Mouse (Mus musculus) limb, embryonic 10.5 days (tissue): Measurements from ENCODE around the gene Mybphl. TPM values are rescaled to one million over a fixed set of nuclear protein-coding genes. Genes with fewer than 3 reads are reported as not detected.

Source experiments
- DNase-seq: peaks from one replicate; pipeline ENCODE4 v3.0.0-alpha.2; 2017; ENCODE audit warnings: low spot score
- H3K27ac ChIP-seq: fragments of 300-500 bp; sonication (generic); 2 replicates; pipeline ENCODE4 v1.5.1; 2016; ENCODE audit warnings: mild to moderate bottlenecking
- H3K27me3 ChIP-seq: fragments of 300-500 bp; sonication (generic); 2 replicates; pipeline ENCODE4 v1.6.1; 2016; ENCODE audit warnings: low read depth, mild to moderate bottlenecking; ENCODE audit not compliant: poor library complexity, severe bottlenecking
- H3K36me3 ChIP-seq: fragments of 300-500 bp; sonication (generic); 2 replicates; pipeline ENCODE4 v1.6.1; 2016; ENCODE audit warnings: mild to moderate bottlenecking, moderate library complexity
- H3K4me1 ChIP-seq: fragments of 300-500 bp; sonication (generic); 2 replicates; pipeline ENCODE4 v1.6.1; 2016
- H3K4me3 ChIP-seq: fragments of 300-500 bp; sonication (generic); 2 replicates; pipeline ENCODE4 v1.5.1; 2016; ENCODE audit warnings: mild to moderate bottlenecking, moderate library complexity
- H3K9me3 ChIP-seq: fragments of 300-500 bp; sonication (generic); replicated peaks from 2 replicates; pipeline ENCODE4 v1.6.1; 2016; ENCODE audit warnings: mild to moderate bottlenecking
- WGBS: fragments of 180-500 bp; shearing (Covaris S2); methylation state at CpG from one replicate; pipeline ENCODE4 v1.1.7; 2016; 5-methylcytosine and 5-hydroxymethylcytosine counted together
- polyA plus RNA-seq: library from polyadenylated mRNA; unstranded; fragments of >200 nt; fragmentation: Nextera tagmentation; extraction: Ambion mirVana; gene quantifications from 2 replicates; pipeline ENCODE4 v1.2.1, GENCODE M21; 2016

Mybphl gene
- polyA plus RNA-seq, 1 experiment from 2014 or later, result 0.15 TPM

DNA sequence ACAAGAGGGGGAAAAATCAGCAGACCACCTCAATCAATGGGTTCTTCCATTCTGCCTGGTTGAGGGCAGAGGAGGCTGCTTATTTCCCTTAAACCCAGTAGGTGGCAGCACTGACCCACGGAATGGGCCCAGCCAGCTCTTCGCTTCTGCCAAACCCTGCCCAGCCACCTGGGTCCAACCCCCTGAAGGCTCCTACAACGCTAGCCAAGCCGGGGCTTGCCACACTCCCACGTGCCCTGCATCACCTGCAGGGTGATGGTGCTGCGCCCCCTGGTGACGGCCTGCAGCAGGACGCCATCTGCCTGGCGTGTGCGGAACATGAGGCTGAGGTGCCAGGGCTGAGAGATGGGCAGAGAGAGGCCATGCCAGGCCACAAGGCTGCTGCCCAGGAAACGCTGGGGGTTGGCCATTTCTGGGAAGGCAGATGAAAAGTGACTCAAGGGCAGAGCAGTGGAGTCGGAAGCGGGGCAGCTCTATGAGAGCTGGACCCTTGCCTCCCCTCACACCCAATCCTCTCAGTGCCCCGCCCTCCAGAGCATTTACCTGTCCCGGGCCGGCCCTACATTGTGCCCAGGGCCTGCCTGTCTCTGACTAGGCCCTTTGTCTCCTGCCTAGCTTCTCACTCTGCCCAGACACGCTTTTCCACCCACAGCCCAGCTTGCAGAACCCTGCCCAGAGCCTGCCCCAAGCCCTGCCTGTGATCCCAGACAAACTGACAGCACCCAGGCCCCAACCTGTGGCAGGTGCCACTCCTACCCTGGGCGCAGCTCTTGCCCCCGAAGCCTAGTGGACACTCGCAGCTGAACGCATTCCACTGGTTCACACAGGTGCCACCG, 37.2 kb downstream of the Mybphl start:
- peaks cover 3% of the 10 kb centered on the region; the same call in 1 of the 2 replicates for H3K36me3 ChIP-seq
- peak overlapping the region; percentile 31 for H3K27ac ChIP-seq
- H3K27me3 ChIP-seq, result peaks cover 9% of the 10 kb centered on the region; the same call in 1 of the 2 replicates
- H3K4me1 ChIP-seq, result peaks cover 24% of the 10 kb centered on the region
- WGBS, result 35% methylated on average over 22 of the region's 22 CpGs
- no peaks in the 10 kb centered on the region for H3K9me3 ChIP-seq
- DNase-seq, result peak; percentile 90
- H3K4me3 ChIP-seq, result peak overlapping the region; percentile 20; the same call in 1 of the 2 replicates

DNA sequence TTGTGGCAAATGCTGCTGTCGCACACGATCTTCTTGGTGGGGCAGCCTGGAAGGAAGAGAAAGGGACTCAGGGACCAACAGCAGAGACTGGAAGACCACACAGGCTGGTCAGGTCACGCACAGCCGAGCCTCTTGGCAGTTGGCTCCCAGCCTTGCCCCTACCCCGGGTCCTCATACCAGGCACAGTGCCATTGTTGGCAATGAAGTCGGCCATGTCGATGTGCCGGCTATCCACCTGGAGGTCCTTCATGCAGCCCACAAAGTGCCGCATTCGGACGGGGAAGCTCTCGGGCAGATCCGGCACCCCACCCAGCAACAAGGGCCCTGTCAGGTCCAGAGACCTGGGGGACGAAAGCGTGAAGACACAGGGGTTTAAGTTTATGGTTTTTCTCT, 37.8 kb downstream of the Mybphl start:
- DNase-seq, result no peak
- Histone ChIP-seq H3K4me3 (no peak overlapping the region), H3K9me3 (no peaks in the 10 kb centered on the region), H3K27me3 (peaks cover 9% of the 10 kb centered on the region; the same call in 1 of the 2 replicates), H3K27ac (peak overlapping the region; percentile 31; the same call in 1 of the 2 replicates), H3K36me3 (peaks cover 3% of the 10 kb centered on the region; the same call in 1 of the 2 replicates), H3K4me1 (peaks cover 24% of the 10 kb centered on the region)
- WGBS, result 92% methylated on average over 15 of the region's 15 CpGs

DNA sequence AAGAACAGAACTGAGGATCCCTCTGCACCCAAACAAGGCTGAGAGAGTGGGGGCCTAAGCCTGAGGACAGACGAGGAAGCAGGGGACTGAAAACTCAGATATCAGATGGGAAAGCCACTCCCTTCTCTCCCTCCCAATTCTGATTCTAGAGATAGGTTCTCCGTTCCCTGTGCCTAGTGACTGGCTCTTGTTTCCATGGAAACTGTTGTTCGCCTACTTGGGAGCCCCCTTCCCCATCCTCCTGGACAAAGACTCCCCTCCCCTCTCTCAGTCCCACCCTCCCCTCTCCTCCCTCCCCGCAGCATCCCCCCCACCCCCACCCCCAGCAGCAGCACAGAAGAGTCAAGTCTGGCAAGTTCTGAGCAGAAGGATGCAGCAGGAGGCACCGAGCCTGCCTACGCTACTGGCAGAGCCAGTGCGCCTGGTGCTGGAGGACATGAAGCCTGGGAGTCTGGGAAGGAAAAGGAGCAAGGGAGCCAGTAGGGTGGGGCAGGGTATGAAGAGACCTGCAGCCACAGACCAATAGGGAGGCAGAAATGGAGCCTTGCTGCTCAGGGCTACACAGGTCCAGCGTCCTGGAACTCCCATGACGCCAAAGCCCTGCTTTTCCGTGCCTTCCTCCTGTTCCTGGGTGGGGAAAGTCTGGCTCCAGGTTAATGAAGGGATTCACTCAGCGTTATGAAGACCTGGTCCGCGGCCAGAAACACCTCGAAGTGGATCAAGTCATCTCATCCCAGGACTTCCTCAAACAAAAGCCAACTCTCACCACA, 41.0 kb downstream of the Mybphl start:
- H3K9me3 ChIP-seq, result no peaks in the 10 kb centered on the region
- H3K27ac ChIP-seq, result no peak overlapping the region; the same call in 1 of the 2 replicates
- no peak for DNase-seq
- H3K27me3 ChIP-seq, result peaks cover 9% of the 10 kb centered on the region; the same call in 1 of the 2 replicates
- H3K4me1 ChIP-seq, result peaks cover 32% of the 10 kb centered on the region
- peaks cover 3% of the 10 kb centered on the region; the same call in 1 of the 2 replicates for H3K36me3 ChIP-seq
- 57% methylated on average over 14 of the region's 14 CpGs for WGBS
- H3K4me3 ChIP-seq, result no peak overlapping the region

DNA sequence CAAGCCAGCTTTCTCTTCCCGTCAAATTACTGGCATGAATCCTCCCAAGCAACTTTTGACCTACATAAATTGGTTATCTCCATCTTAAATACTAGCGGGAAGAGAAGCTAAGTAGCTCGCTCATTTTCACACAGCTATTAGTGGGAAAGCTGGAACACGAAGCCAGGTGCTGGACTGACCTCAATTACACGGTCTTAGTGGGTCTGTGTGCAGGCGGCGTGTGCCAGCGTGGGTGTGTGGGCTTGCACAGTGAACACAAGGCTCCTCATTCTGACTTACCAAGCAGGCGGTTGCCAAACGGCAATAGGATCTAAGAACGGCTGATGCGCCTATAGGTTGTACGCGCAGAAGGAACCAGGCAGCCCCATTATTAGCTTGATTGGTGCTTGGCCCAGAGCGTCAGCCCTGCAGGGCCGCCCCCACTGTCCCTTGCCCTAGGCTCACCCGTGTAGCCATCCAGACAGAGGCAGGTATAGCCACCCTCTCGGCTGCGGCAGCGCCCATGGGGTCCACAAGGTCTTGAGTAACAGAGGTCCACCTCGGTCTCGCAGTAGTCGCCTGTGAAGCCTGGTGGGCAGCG, 41.7 kb downstream of the Mybphl start:
- no peak for DNase-seq
- H3K4me1 ChIP-seq, result peaks cover 37% of the 10 kb centered on the region
- 93% methylated on average over 24 of the region's 24 CpGs for WGBS
- no peaks in the 10 kb centered on the region for H3K9me3 ChIP-seq
- H3K27ac ChIP-seq, result no peak overlapping the region
- H3K36me3 ChIP-seq, result peaks cover 3% of the 10 kb centered on the region; the same call in 1 of the 2 replicates
- H3K4me3 ChIP-seq, result no peak overlapping the region
- H3K27me3 ChIP-seq, result peaks cover 9% of the 10 kb centered on the region; the same call in 1 of the 2 replicates

DNA sequence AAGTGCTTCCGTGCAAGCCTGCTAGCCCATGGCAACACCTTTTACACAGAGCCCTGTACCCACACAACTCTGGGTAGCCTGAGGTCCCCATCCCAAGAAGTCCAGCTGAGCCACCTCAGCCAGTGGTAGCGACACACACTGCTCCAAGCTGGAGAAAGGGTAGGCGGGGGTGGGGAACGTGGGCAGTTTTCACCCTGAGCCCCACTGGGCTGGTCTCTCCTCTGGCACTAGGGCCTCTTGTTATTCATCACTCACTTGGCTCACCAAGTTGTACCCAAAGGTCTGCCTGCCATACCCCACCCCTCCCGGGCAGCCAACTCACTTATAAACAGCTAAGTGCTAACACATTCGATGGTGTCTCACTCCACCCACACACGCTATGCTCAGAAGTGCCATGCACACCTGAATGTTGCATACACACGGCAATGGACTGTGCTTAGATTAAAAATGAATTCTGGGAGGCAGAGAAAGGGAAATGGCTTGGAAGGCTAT, 43.9 kb downstream of the Mybphl start:
- Histone ChIP-seq H3K9me3 (peaks cover 6% of the 10 kb centered on the region; the same call in 1 of the 2 replicates), H3K4me1 (peaks cover 29% of the 10 kb centered on the region), H3K4me3 (no peak overlapping the region), H3K27me3 (0 out of 2 replicates have a peak, but pooled peaks cover under 1% of the 10 kb centered on the region), H3K27ac (no peak overlapping the region), H3K36me3 (peaks cover 22% of the 10 kb centered on the region)
- 92% methylated on average over 8 of the region's 8 CpGs for WGBS
- DNase-seq, result no peak

DNA sequence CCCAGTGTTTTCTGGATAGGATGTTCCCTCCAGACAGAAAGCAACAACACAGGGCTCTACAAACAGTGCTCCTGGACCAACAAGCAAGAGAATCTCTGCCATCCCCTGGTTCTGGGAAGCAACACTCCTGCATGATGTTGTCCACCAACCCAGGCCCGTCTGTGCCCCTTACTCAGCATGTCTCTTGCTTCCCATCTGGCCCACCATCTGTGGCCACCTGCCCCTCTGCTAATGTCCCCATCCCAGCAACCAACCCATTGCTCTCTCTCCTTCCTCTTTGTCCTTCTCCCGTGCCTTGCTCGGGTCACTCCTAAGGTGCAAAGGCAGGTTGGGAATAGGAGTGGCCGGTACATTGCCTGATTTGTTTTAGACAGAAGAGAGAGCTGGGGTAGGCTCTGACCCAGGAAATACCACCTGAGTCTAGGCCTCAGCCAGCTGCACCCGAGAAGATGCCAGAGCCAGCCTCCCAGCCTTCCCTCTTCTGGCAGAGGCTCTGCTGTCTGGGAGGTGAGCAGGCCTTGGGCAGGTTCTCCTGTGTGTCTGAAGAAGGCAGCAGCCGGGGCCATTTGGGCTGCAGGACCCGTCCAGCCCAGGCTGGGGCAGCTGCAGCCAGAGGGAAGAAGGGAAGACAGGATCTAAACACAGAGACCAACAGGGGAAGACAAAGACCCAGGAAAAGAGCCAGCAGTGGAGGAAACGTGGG, 45.1 kb downstream of the Mybphl start:
- 65% methylated on average over 8 of the region's 8 CpGs for WGBS
- H3K4me3 ChIP-seq, result no peak overlapping the region
- no peak for DNase-seq
- peaks cover 30% of the 10 kb centered on the region for H3K36me3 ChIP-seq
- peaks cover 29% of the 10 kb centered on the region for H3K4me1 ChIP-seq
- H3K27ac ChIP-seq, result peak overlapping the region; percentile 66
- H3K27me3 ChIP-seq, result peaks cover 7% of the 10 kb centered on the region
- peaks cover 11% of the 10 kb centered on the region; the same call in 1 of the 2 replicates for H3K9me3 ChIP-seq

DNA sequence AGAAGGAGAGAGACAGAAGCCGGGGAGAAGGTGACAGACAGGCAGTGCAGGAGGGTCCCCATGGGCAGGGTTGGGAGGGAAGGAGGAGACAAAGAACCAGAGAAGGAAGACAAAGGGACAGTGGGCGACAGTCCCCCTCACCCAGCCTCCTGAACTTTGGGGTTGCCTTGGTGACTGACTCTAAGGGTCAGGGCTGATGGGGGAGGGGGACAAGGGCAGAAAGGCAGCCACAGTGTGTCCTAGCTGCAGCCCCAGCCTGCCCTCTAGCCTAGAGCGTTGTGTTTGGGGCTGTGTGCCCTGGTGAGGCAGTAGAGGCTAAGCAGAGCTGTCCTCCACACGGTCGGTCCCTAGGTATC, 45.6 kb downstream of the Mybphl start:
- peaks cover 30% of the 10 kb centered on the region for H3K36me3 ChIP-seq
- peaks cover 12% of the 10 kb centered on the region for H3K27me3 ChIP-seq
- 32% methylated on average over 5 of the region's 5 CpGs for WGBS
- H3K4me3 ChIP-seq, result no peak overlapping the region
- H3K27ac ChIP-seq, result peak overlapping the region; percentile 66
- peaks cover 31% of the 10 kb centered on the region for H3K4me1 ChIP-seq
- H3K9me3 ChIP-seq, result peaks cover 11% of the 10 kb centered on the region; the same call in 1 of the 2 replicates
- DNase-seq, result no peak

DNA sequence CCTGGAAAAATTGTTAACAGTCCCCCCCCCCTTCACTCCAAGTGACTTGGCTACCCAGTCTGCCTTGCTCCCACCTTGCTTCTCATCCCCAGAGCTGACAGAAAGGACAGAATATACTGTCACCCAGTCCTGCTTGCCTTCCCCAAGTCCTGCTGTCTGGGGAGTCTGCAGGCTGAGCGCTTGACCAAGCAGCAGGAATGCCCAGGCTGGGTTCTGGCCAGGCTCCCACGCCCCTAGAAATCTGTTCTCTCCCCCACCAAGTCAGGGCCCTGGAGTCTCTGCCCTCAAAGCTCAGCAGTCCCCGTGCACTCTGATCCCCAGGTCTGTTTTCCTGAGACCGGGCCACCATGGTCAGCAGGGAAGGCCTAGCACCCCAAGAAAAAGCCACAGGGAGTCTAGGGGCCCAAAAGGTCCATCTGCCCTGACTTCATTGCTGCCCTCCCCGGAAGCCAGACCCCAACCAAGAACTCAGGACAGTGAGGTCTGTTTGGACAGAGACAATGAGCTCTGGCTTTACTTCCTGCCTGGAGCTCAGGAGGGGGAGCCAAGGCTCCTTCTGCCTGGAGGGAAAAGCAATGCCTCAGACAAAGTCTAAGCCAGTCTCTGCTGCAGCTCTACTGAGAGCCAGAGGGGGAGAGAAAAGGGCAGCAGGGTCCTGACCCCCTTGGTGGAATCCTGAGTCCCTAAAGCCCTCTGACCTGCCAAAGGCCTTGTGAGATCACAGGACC, 46.5 kb downstream of the Mybphl start:
- Histone ChIP-seq H3K4me3 (no peak overlapping the region), H3K9me3 (peaks cover 11% of the 10 kb centered on the region; the same call in 1 of the 2 replicates), H3K36me3 (peaks cover 30% of the 10 kb centered on the region), H3K27me3 (peaks cover 17% of the 10 kb centered on the region), H3K27ac (peak overlapping the region; percentile 66), H3K4me1 (peaks cover 33% of the 10 kb centered on the region)
- DNase-seq, result no peak
- 73% methylated on average over 5 of the region's 5 CpGs for WGBS

DNA sequence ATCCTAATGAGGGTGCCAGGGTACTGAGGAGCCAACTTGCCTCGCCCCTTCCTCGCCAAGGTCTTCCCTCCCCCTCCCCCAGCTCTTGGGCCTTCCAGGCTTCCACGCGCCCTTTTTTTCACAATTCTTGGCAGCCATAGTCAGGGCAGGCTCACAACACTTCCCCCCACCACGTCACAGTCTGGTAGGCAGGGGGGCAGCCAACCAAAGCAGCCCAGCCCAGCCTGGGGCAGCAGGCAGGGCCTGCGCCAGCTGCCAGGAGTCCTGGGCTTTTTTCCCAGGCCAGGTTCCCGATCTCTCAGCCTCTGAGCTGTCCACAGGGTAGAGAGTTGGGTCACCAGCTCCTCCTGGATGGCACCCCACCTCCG, 47.0 kb downstream of the Mybphl start:
- H3K27ac ChIP-seq, result peak overlapping the region; percentile 8; the same call in 1 of the 2 replicates
- H3K4me1 ChIP-seq, result peaks cover 33% of the 10 kb centered on the region
- peaks cover 11% of the 10 kb centered on the region; the same call in 1 of the 2 replicates for H3K9me3 ChIP-seq
- peaks cover 22% of the 10 kb centered on the region for H3K27me3 ChIP-seq
- 81% methylated on average over 8 of the region's 8 CpGs for WGBS
- DNase-seq, result no peak
- H3K4me3 ChIP-seq, result no peak overlapping the region
- H3K36me3 ChIP-seq, result peaks cover 27% of the 10 kb centered on the region

DNA sequence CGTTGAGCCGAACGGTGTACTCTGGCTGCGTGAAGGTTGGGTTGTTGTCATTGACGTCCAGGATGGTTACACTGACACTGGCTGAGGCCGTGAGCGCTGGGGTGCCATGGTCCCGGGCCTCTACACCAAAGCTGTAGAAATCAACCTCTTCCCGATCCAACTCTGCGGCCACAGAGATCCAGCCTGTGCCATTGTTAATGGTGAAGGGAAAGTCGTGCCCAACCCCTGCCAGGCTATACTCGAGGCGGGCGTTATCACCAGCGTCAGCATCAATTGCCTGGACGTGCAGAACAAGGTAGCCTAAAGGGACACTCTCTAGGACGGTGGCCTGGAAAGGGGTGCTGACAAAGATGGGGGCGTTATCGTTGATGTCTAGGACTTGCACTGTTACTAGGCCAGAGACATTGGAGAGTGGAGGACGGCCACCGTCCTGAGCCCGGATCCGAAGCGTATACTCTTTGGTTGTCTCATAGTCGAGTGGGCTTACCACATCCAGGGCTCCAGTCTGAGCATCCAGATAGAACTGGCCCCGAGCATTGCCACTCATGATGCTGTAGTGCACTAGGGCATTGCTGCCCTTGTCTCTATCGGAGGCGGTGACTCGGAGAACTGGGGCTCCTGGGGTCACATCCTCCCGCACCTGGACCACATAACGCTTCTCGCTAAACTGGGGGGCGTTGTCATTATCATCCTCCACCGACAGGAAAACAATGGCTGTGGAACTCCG, 49.1 kb downstream of the Mybphl start:
- no peak for DNase-seq
- H3K4me1 ChIP-seq, result peaks cover 33% of the 10 kb centered on the region
- peaks cover 27% of the 10 kb centered on the region for H3K36me3 ChIP-seq
- no peak overlapping the region for H3K27ac ChIP-seq
- WGBS, result 95% methylated on average over 35 of the region's 35 CpGs
- peaks cover 43% of the 10 kb centered on the region for H3K27me3 ChIP-seq
- peaks cover 11% of the 10 kb centered on the region; the same call in 1 of the 2 replicates for H3K9me3 ChIP-seq
- H3K4me3 ChIP-seq, result no peak overlapping the region
